Mouse (Mus musculus): ENCODE measurements around the gene Nup62. TPM values are rescaled to one million over a fixed set of nuclear protein-coding genes. Genes with fewer than 3 reads are reported as not detected.

Gene Nup62
- polyA plus RNA-seq, 1 experiment from 2014 or later, result 25.4 TPM

- no peak for ATAC-seq (ENCODE audit: low FRiP score)
- WGBS, result 34% methylated on average over 3 of the region's 3 CpGs
Observed at GRCm38 (mm10) chr7:44817441-44817840, 1.6 kb downstream of the Nup62 start.

GRCm38 (mm10) chr7:44818164-44818563 lies 2.3 kb downstream of the Nup62 start:
- ATAC-seq (ENCODE audit: low FRiP score) (no peak), DNase-seq (ENCODE audit: low spot score) (no peak)
- Histone ChIP-seq H3K4me1 (replicated peaks; ENCODE audit: control insufficient read depth, insufficient read depth, low read length) (peaks cover 36% of the 10 kb centered on the region), H3K27me3 (ENCODE audit: control insufficient read depth, insufficient read depth, low read length) (no peaks in the 10 kb centered on the region), H3K9ac (peak overlapping the region; percentile 80; the same call in 1 of the 2 replicates), H3K36me3 (replicated peaks; ENCODE audit: control insufficient read depth, insufficient read depth) (no peaks in the 10 kb centered on the region), H3K27ac (no peak overlapping the region), H3K4me3 (replicated peaks; ENCODE audit: low read length) (peak overlapping the region; percentile 83; the same call in 1 of the 2 replicates), H3K4me2 (replicated peaks) (peak overlapping the region; percentile 67), H3K9me3 (ENCODE audit: control insufficient read depth, low read length) (no peaks in the 10 kb centered on the region)
- 18% methylated on average over 2 of the region's 2 CpGs for WGBS

More at GRCm38 (mm10) chr7:44817441-44817840, 1.6 kb downstream of the Nup62 start:
- H3K27ac ChIP-seq, result no peak overlapping the region
- H3K4me3 ChIP-seq (replicated peaks; ENCODE audit: low read length), result peak overlapping the region; percentile 83
- H3K27me3 ChIP-seq (ENCODE audit: control insufficient read depth, insufficient read depth, low read length), result no peaks in the 10 kb centered on the region
- peak overlapping the region; percentile 67 for H3K4me2 ChIP-seq (replicated peaks)
- DNase-seq (ENCODE audit: low spot score), result no peak
- peaks cover 36% of the 10 kb centered on the region for H3K4me1 ChIP-seq (replicated peaks; ENCODE audit: control insufficient read depth, insufficient read depth, low read length)
- peak overlapping the region; percentile 80 for H3K9ac ChIP-seq
- H3K9me3 ChIP-seq (ENCODE audit: control insufficient read depth, low read length), result no peaks in the 10 kb centered on the region
- no peaks in the 10 kb centered on the region for H3K36me3 ChIP-seq (replicated peaks; ENCODE audit: control insufficient read depth, insufficient read depth)

GRCm38 (mm10) chr7:44818751-44819235 lies 2.9 kb downstream of the Nup62 start:
- peaks cover 36% of the 10 kb centered on the region for H3K4me1 ChIP-seq (replicated peaks; ENCODE audit: control insufficient read depth, insufficient read depth, low read length)
- no peaks in the 10 kb centered on the region for H3K36me3 ChIP-seq (replicated peaks; ENCODE audit: control insufficient read depth, insufficient read depth)
- ATAC-seq (ENCODE audit: low FRiP score) (no peak), DNase-seq (ENCODE audit: low spot score) (no peak)
- peak overlapping the region; percentile 45; the same call in 1 of the 2 replicates for H3K9ac ChIP-seq
- no peaks in the 10 kb centered on the region for H3K27me3 ChIP-seq (ENCODE audit: control insufficient read depth, insufficient read depth, low read length)
- H3K27ac ChIP-seq, result no peak overlapping the region
- H3K9me3 ChIP-seq (ENCODE audit: control insufficient read depth, low read length), result no peaks in the 10 kb centered on the region
- H3K4me3 ChIP-seq (replicated peaks; ENCODE audit: low read length), result peak overlapping the region; percentile 83; the same call in 1 of the 2 replicates
- 33% methylated on average over 6 of the region's 6 CpGs for WGBS
- H3K4me2 ChIP-seq (replicated peaks), result peak overlapping the region; percentile 67

GRCm38 (mm10) chr7:44819391-44819790 lies 3.5 kb downstream of the Nup62 start:
- H3K4me3 ChIP-seq (replicated peaks; ENCODE audit: low read length), result no peak overlapping the region

GRCm38 (mm10) chr7:44819863-44820262 lies 4.0 kb downstream of the Nup62 start:
- H3K27me3 ChIP-seq (ENCODE audit: control insufficient read depth, insufficient read depth, low read length), result no peaks in the 10 kb centered on the region
- H3K4me3 ChIP-seq (replicated peaks; ENCODE audit: low read length), result no peak overlapping the region
- H3K9ac ChIP-seq, result no peak overlapping the region
- H3K36me3 ChIP-seq (replicated peaks; ENCODE audit: control insufficient read depth, insufficient read depth), result no peaks in the 10 kb centered on the region
- ATAC-seq (ENCODE audit: low FRiP score) (no peak), DNase-seq (ENCODE audit: low spot score) (no peak)
- 75% methylated on average over 5 of the region's 5 CpGs for WGBS
- no peak overlapping the region for H3K4me2 ChIP-seq (replicated peaks)
- no peak overlapping the region for H3K27ac ChIP-seq
- H3K4me1 ChIP-seq (replicated peaks; ENCODE audit: control insufficient read depth, insufficient read depth, low read length), result peaks cover 35% of the 10 kb centered on the region
- H3K9me3 ChIP-seq (ENCODE audit: control insufficient read depth, low read length), result no peaks in the 10 kb centered on the region

More at GRCm38 (mm10) chr7:44819391-44819790, 3.5 kb downstream of the Nup62 start:
- DNase-seq (ENCODE audit: low spot score) (no peak), ATAC-seq (ENCODE audit: low FRiP score) (no peak)
- Histone ChIP-seq H3K36me3 (replicated peaks; ENCODE audit: control insufficient read depth, insufficient read depth) (no peaks in the 10 kb centered on the region), H3K9me3 (ENCODE audit: control insufficient read depth, low read length) (no peaks in the 10 kb centered on the region), H3K27ac (no peak overlapping the region), H3K4me1 (replicated peaks; ENCODE audit: control insufficient read depth, insufficient read depth, low read length) (peaks cover 36% of the 10 kb centered on the region), H3K4me2 (replicated peaks) (peak overlapping the region; percentile 67), H3K9ac (no peak overlapping the region), H3K27me3 (ENCODE audit: control insufficient read depth, insufficient read depth, low read length) (no peaks in the 10 kb centered on the region)
- WGBS, result 90% methylated on average over 2 of the region's 2 CpGs

GRCm38 (mm10) chr7:44820525-44820924 lies 4.6 kb downstream of the Nup62 start:
- DNase-seq (ENCODE audit: low spot score), result no peak
- no peaks in the 10 kb centered on the region for H3K27me3 ChIP-seq (ENCODE audit: control insufficient read depth, insufficient read depth, low read length)
- H3K4me1 ChIP-seq (replicated peaks; ENCODE audit: control insufficient read depth, insufficient read depth, low read length), result peaks cover 29% of the 10 kb centered on the region
- no peak overlapping the region for H3K4me2 ChIP-seq (replicated peaks)
- ATAC-seq (ENCODE audit: low FRiP score), result no peak
- 85% methylated on average over 3 of the region's 3 CpGs for WGBS
- H3K4me3 ChIP-seq (replicated peaks; ENCODE audit: low read length), result no peak overlapping the region
- H3K27ac ChIP-seq, result no peak overlapping the region
- no peaks in the 10 kb centered on the region for H3K9me3 ChIP-seq (ENCODE audit: control insufficient read depth, low read length)
- no peaks in the 10 kb centered on the region for H3K36me3 ChIP-seq (replicated peaks; ENCODE audit: control insufficient read depth, insufficient read depth)
- no peak overlapping the region for H3K9ac ChIP-seq

GRCm38 (mm10) chr7:44821666-44822448 lies 6.0 kb downstream of the Nup62 start:
- H3K27me3 ChIP-seq (ENCODE audit: control insufficient read depth, insufficient read depth, low read length), result no peaks in the 10 kb centered on the region
- WGBS, result 89% methylated on average over 7 of the region's 7 CpGs

GRCm38 (mm10) chr7:44823409-44823808 lies 7.5 kb downstream of the Nup62 start:
- no peak for DNase-seq (ENCODE audit: low spot score)
- Histone ChIP-seq H3K4me3 (replicated peaks; ENCODE audit: low read length) (no peak overlapping the region), H3K9ac (no peak overlapping the region), H3K36me3 (replicated peaks; ENCODE audit: control insufficient read depth, insufficient read depth) (peaks cover under 1% of the 10 kb centered on the region; the same call in 1 of the 2 replicates), H3K27me3 (ENCODE audit: control insufficient read depth, insufficient read depth, low read length) (no peaks in the 10 kb centered on the region), H3K27ac (no peak overlapping the region), H3K4me1 (replicated peaks; ENCODE audit: control insufficient read depth, insufficient read depth, low read length) (peaks cover 13% of the 10 kb centered on the region; the same call in 1 of the 2 replicates), H3K9me3 (ENCODE audit: control insufficient read depth, low read length) (no peaks in the 10 kb centered on the region), H3K4me2 (replicated peaks) (no peak overlapping the region)
- 32% methylated on average over 7 of the region's 7 CpGs for WGBS
- no peak; the same call in 1 of the 2 replicates for ATAC-seq (ENCODE audit: low FRiP score)

More at GRCm38 (mm10) chr7:44821666-44822448, 6.0 kb downstream of the Nup62 start:
- Histone ChIP-seq H3K27ac (no peak overlapping the region), H3K4me1 (replicated peaks; ENCODE audit: control insufficient read depth, insufficient read depth, low read length) (peaks cover 29% of the 10 kb centered on the region), H3K9ac (no peak overlapping the region), H3K9me3 (ENCODE audit: control insufficient read depth, low read length) (no peaks in the 10 kb centered on the region), H3K4me3 (replicated peaks; ENCODE audit: low read length) (no peak overlapping the region), H3K36me3 (replicated peaks; ENCODE audit: control insufficient read depth, insufficient read depth) (no peaks in the 10 kb centered on the region), H3K4me2 (replicated peaks) (no peak overlapping the region)
- ATAC-seq (ENCODE audit: low FRiP score) (no peak), DNase-seq (ENCODE audit: low spot score) (no peak)

GRCm38 (mm10) chr7:44824872-44825271 lies 9.0 kb downstream of the Nup62 start:
- no peak overlapping the region for H3K4me3 ChIP-seq (replicated peaks; ENCODE audit: low read length)
- H3K4me2 ChIP-seq (replicated peaks), result no peak overlapping the region
- H3K27me3 ChIP-seq (ENCODE audit: control insufficient read depth, insufficient read depth, low read length), result no peaks in the 10 kb centered on the region
- ATAC-seq (ENCODE audit: low FRiP score), result peak; percentile 59; the same call in 1 of the 2 replicates
- no peak overlapping the region for H3K9ac ChIP-seq
- peak; percentile 85 for DNase-seq (ENCODE audit: low spot score)
- H3K27ac ChIP-seq, result no peak overlapping the region
- H3K4me1 ChIP-seq (replicated peaks; ENCODE audit: control insufficient read depth, insufficient read depth, low read length), result 0 out of 2 replicates have a peak, but pooled peaks cover under 1% of the 10 kb centered on the region
- no peaks in the 10 kb centered on the region for H3K9me3 ChIP-seq (ENCODE audit: control insufficient read depth, low read length)
- 25% methylated on average over 3 of the region's 3 CpGs for WGBS
- peaks cover 15% of the 10 kb centered on the region for H3K36me3 ChIP-seq (replicated peaks; ENCODE audit: control insufficient read depth, insufficient read depth)
